Mouse (Mus musculus): ENCODE data around the gene Gm20518.

DNA sequence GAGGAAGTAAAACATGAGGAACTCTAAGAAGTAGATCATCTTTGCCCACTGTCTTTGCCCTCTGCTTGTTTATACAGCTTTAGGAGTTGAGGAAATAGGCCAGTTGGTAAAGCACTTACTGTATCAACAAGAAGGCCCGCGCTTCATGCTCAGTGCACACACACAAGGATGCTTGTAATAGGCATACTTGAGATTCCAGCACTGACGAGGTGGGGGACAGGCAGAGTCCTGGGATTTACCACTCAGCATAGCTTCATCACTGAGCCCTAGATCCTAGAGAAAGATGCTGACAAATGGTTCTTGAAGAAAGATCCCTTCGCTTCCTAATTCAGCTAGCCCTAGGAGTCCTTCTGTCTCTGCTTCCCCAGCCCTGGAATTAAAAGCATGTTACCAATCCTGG, 78.3 kb downstream of the Gm20518 start:
- TF ChIP-seq GATA2 (IDR thresholded peaks at IDR 0.05; ENCODE audit: borderline replicate concordance, low read depth, low read length) (no peak), POLR2AphosphoS5 (IDR thresholded peaks at IDR 0.05; ENCODE audit: insufficient replicate concordance, low read depth, low read length) (no peak), CTCF (IDR thresholded peaks at IDR 0.05; ENCODE audit: low read depth, low read length) (no peak), GATA1 (IDR thresholded peaks at IDR 0.05; ENCODE audit: borderline replicate concordance, low read length) (no peak)
